Mouse (Mus musculus) brain, embryonic 18.5 days (tissue): ENCODE results near the gene Olfr1247.
"Not testable (repeated sequence)": the region's sequence is repeated elsewhere in the genome, so short reads cannot be mapped to it uniquely, and the experiment has no call there.

Experiments used
- DNase-seq: peaks from one replicate; pipeline ENCODE4 v3.0.0-alpha.2; 2012; ENCODE audit warnings: low read depth, low spot score

Olfr1247 gene

GRCm38 (mm10) chr2:89614030-89614429, at the start of gene Olfr1247:
Gene Olfr1247 (minus strand): TSS chr2:89614130.
- DNase-seq = no peak

DNA sequence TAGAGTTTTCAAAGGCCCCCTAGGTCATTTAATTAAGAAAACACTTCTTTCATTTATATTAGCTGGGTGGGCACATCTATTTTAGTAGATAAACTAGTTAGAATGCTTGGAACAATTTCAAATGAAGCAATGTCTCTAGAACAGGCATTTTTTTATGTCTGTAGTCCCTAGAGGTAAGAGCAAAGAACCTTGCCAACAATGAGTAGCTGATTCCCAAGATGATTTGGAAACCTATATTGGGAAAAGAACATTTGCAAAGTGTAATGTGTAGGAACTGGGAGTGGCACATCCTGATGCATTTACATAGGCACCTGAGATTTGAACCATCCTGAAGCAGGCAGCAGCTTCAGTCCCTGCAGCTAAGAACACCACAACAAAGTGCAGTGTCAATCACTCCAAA, 47.4 kb upstream of the Olfr1247 start, which contains the start of gene Olfr1250:
Gene Olfr1250, minus strand, starts transcription at position 101 of the 400 bp plus-strand sequence.
- no peak for DNase-seq

GRCm38 (mm10) chr2:89634883-89635282, 21.0 kb upstream of the Olfr1247 start, which contains the start of gene Olfr1249:
Gene Olfr1249 (minus strand): TSS chr2:89634983.
- no peak for DNase-seq

DNA sequence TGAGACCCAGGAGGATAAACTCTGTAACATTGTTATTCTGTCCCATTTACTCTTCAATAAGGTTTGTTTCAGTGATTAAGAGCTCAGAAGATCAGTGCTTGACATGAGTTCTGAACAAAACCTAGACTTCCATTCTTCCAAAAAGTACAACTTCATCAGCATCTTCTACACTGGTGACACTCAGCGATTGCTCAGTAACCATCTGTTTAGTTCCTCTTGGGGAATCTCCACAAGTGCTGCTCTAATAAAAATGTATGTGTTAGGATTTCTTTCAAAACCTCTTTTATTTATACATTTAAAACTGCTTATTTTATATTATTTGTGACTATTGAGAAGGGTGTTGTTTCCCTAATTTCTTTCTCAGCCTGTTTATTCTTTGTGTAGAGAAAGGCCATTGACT, 4.2 kb upstream of the Olfr1247 start, which contains the start of gene Olfr1248:
Gene Olfr1248, minus strand, starts transcription at position 101 of the 400 bp plus-strand sequence.
- DNase-seq = not testable (repeated sequence)

GRCm38 (mm10) chr2:89593057-89593456, 20.9 kb downstream of the Olfr1247 start, which contains the start of gene Olfr1246:
Gene Olfr1246 (minus strand): TSS chr2:89593157.
- no peak for DNase-seq

- no peak for DNase-seq
These were observed 35.6 kb downstream of the Olfr1247 start, which contains the start of gene Olfr1245 for GRCm38 (mm10) chr2:89578347-89578746. Gene Olfr1245 (minus strand): TSS chr2:89578447.

DNA sequence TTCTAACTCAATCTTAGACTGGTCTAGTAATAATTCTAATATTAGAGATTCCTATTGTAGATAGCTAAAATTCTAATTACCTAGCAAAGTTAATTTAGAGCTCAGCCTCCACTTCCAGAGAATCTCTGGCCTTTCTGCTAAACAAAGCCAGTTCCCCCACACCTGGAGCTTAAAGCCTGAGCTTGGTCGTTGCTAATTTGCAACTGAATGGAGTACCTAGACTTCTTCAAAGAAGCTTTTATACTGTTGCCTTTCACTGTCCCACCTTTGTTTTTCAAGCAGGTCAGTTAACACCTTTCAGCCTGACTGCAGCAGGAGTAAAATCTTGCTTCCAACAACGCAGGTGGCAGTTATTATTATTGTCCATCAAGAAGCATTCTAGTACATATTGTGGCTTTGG, 51.2 kb downstream of the Olfr1247 start:
- not testable (repeated sequence) for DNase-seq
